In genomic region chr17:78236126-78236525, GRCm38 (mm10) we compare ENCODE assay signal across 20 mouse cellular contexts. TPM values are rescaled to one million over a fixed set of nuclear protein-coding genes. Genes with fewer than 3 reads are reported as not detected.
A peak's percentile ranks its signal among the peaks of the same experiment; 100 is the strongest.
DNase-seq lines count a peak whose midpoint lies in the region; ATAC-seq and TF ChIP-seq lines count a peak whose summit lies in the region.
"Had no signal": no experiment of that assay in that cellular context is flagged by ENCODE, and none has a peak within 500 bp of the region (broad histone marks: within the 10 kb centered on the region; RNA-seq: fewer than 3 reads in every experiment).

No protein-coding gene starts in this region.

- H3K36me3 ChIP-seq in intestine, embryonic 14.5 days (ENCODE audit: control insufficient read depth, insufficient read depth, low read length), result peaks cover 5% of the 10 kb centered on the region; the same call in 1 of the 2 replicates
- peaks cover 8% of the 10 kb centered on the region; the same call in 1 of the 2 replicates for H3K36me3 ChIP-seq in intestine, postnatal 0 days (ENCODE audit: control insufficient read depth, insufficient read depth)
- H3K36me3 ChIP-seq in liver, embryonic 13.5 days, result no peaks in the 10 kb centered on the region
- H3K36me3 ChIP-seq in forebrain, embryonic 11.5 days (ENCODE audit: control insufficient read depth, insufficient read depth, low read length), result no peaks in the 10 kb centered on the region; the same call in 1 of the 2 replicates
- H3K36me3 ChIP-seq: hindbrain, embryonic 15.5 days had no signal

- H3K4me1 ChIP-seq in intestine, embryonic 14.5 days (replicated peaks; ENCODE audit: control insufficient read depth, insufficient read depth, low read length), result no peaks in the 10 kb centered on the region
- H3K4me1 ChIP-seq in intestine, postnatal 0 days (replicated peaks; ENCODE audit: control insufficient read depth, insufficient read depth, low read length), result no peaks in the 10 kb centered on the region
- peaks cover 14% of the 10 kb centered on the region for H3K4me1 ChIP-seq in liver, embryonic 13.5 days (replicated peaks)
- no peaks in the 10 kb centered on the region for H3K4me1 ChIP-seq in forebrain, embryonic 11.5 days (replicated peaks; ENCODE audit: control insufficient read depth, insufficient read depth, low read length)

- no peak overlapping the region for H3K4me3 ChIP-seq in intestine, embryonic 14.5 days (ENCODE audit: low read depth, low read length)
- no peak overlapping the region for H3K4me3 ChIP-seq in intestine, postnatal 0 days (ENCODE audit: low read depth, low read length)
- no peak overlapping the region for H3K4me3 ChIP-seq in liver, embryonic 13.5 days (replicated peaks)
- H3K4me3 ChIP-seq in forebrain, embryonic 11.5 days (ENCODE audit: low read depth, low read length), result no peak overlapping the region
- H3K4me3 ChIP-seq: embryonic facial prominence, embryonic 13.5 days; gastrocnemius, adult 2 months; heart, embryonic 12.5 days; hindbrain, embryonic 15.5 days had no signal

- no peaks in the 10 kb centered on the region for H3K27me3 ChIP-seq in intestine, embryonic 14.5 days (replicated peaks; ENCODE audit: control insufficient read depth, insufficient read depth, low read length)
- H3K27me3 ChIP-seq in intestine, postnatal 0 days (replicated peaks; ENCODE audit: control insufficient read depth, insufficient read depth, low read length), result no peaks in the 10 kb centered on the region
- no peaks in the 10 kb centered on the region for H3K27me3 ChIP-seq in liver, embryonic 13.5 days
- H3K27me3 ChIP-seq in forebrain, embryonic 11.5 days (ENCODE audit: control insufficient read depth, insufficient read depth, low read length), result no peaks in the 10 kb centered on the region
- H3K27me3 ChIP-seq: CH12.LX; embryonic facial prominence, embryonic 13.5 days; heart, embryonic 12.5 days; hindbrain, embryonic 15.5 days had no signal

- H3K9me3 ChIP-seq in intestine, embryonic 14.5 days (ENCODE audit: control insufficient read depth, low read length), result no peaks in the 10 kb centered on the region
- H3K9me3 ChIP-seq in intestine, postnatal 0 days (ENCODE audit: control insufficient read depth), result no peaks in the 10 kb centered on the region
- H3K9me3 ChIP-seq in liver, embryonic 13.5 days (replicated peaks), result no peaks in the 10 kb centered on the region
- H3K9me3 ChIP-seq in forebrain, embryonic 11.5 days (ENCODE audit: control insufficient read depth, low read length), result no peaks in the 10 kb centered on the region
- H3K9me3 ChIP-seq: embryonic facial prominence, embryonic 13.5 days; heart, embryonic 12.5 days; hindbrain, embryonic 15.5 days had no signal

- H3K9ac ChIP-seq in intestine, embryonic 14.5 days (ENCODE audit: low read length), result no peak overlapping the region
- H3K9ac ChIP-seq in intestine, postnatal 0 days (ENCODE audit: low read depth, low read length), result no peak overlapping the region
- H3K9ac ChIP-seq in liver, embryonic 13.5 days, result no peak overlapping the region
- no peak overlapping the region for H3K9ac ChIP-seq in forebrain, embryonic 11.5 days (ENCODE audit: low read length)
- H3K9ac ChIP-seq: embryonic facial prominence, embryonic 13.5 days; heart, embryonic 12.5 days; hindbrain, embryonic 15.5 days had no signal

- ATAC-seq in intestine, embryonic 14.5 days (replicated peaks; ENCODE audit: low FRiP score, low TSS enrichment, low read depth), result no peak
- ATAC-seq in intestine, postnatal 0 days, result no peak
- ATAC-seq in liver, embryonic 13.5 days (ENCODE audit: low read depth), result peak; percentile 66
- no peak for ATAC-seq in forebrain, embryonic 11.5 days (replicated peaks; ENCODE audit: low FRiP score)
- ATAC-seq in megakaryocyte progenitor cell, adult 5-6 weeks (replicated peaks; ENCODE audit: poor library complexity), result no peak
- ATAC-seq: forebrain, embryonic 14.5 days had no signal

- no peak overlapping the region for H3K27ac ChIP-seq in intestine, embryonic 14.5 days (ENCODE audit: low read depth)
- H3K27ac ChIP-seq in intestine, postnatal 0 days (ENCODE audit: low read depth, low read length), result no peak overlapping the region
- H3K27ac ChIP-seq in liver, embryonic 13.5 days, result no peak overlapping the region
- H3K27ac ChIP-seq in forebrain, embryonic 11.5 days (ENCODE audit: low read depth, low read length), result no peak overlapping the region
- H3K27ac ChIP-seq: embryonic facial prominence, embryonic 13.5 days; gastrocnemius, adult 2 months; hindbrain, embryonic 15.5 days had no signal

- TF ChIP-seq CTCF in intestine, postnatal 0 days (IDR thresholded peaks at IDR 0.05; ENCODE audit: low read depth), result no peak

- WGBS in intestine, embryonic 14.5 days, result 88% methylated on average over 12 of the region's 12 CpGs
- WGBS in intestine, postnatal 0 days, result 71% methylated on average over 12 of the region's 12 CpGs
- WGBS in liver, embryonic 13.5 days (ENCODE audit: insufficient replicate concordance), result 48% methylated on average over 12 of the region's 12 CpGs
- 97% methylated on average over 12 of the region's 12 CpGs for WGBS in forebrain, embryonic 11.5 days

- peak; percentile 47 for DNase-seq in intestine, embryonic 14.5 days (ENCODE audit: low spot score)
- DNase-seq in induced T-regulatory cell, adult 2 months (ENCODE audit: low read depth), result peak; percentile 40
- DNase-seq in liver, embryonic 13.5 days, result no peak
- DNase-seq in forebrain, embryonic 11.5 days (ENCODE audit: low spot score), result no peak
- DNase-seq in cerebellum, adult 11 months, result no peak
- DNase-seq: adrenal gland, adult 2 months; adrenal gland, postnatal 25 days; B cell, adult 2 months; cerebellum, adult 9-10 months; cerebellum, postnatal 25 days; gastrocnemius, adult 2 months; gastrocnemius, postnatal 25 days; heart, postnatal 36 days had no signal

- no peak overlapping the region for H3K4me2 ChIP-seq in intestine, embryonic 14.5 days (ENCODE audit: low read length)
- no peak overlapping the region for H3K4me2 ChIP-seq in intestine, postnatal 0 days (replicated peaks; ENCODE audit: low read depth)
- 0 out of 2 replicates have a peak overlapping the region, but pooled peaks have one; percentile 1 for H3K4me2 ChIP-seq in liver, embryonic 13.5 days
- H3K4me2 ChIP-seq in forebrain, embryonic 11.5 days (ENCODE audit: low read depth, low read length, severe bottlenecking), result no peak overlapping the region
- H3K4me2 ChIP-seq: embryonic facial prominence, embryonic 13.5 days; heart, embryonic 12.5 days; hindbrain, embryonic 15.5 days had no signal

RNA-seq across cellular contexts. Expression of gene Crim1, which starts 36.1 kb away (rescaled TPM):
- polyA plus RNA-seq in intestine, embryonic 14.5 days (2014; fragmentation: Nextera tagmentation; extraction: Ambion mirVana), result 6.1 and 6.9 TPM in 2 replicates
- 7.7 and 9.0 TPM in 2 replicates for polyA plus RNA-seq in intestine, postnatal 0 days (2015; fragmentation: Nextera tagmentation; extraction: Ambion mirVana)
- polyA plus RNA-seq in liver, embryonic 13.5 days (2015; fragmentation: Nextera tagmentation; extraction: Ambion mirVana), result 0.56 and 0.82 TPM in 2 replicates
- 2.7 and 3.7 TPM in 2 replicates for polyA plus RNA-seq in forebrain, embryonic 11.5 days (2014; fragmentation: Nextera tagmentation; extraction: Ambion mirVana)
- 1.2 and 2.1 TPM in 2 replicates for total RNA-seq in megakaryocyte progenitor cell, adult 5-6 weeks (2015)
- 0.79 and 1.3 TPM in 2 replicates for total RNA-seq in megakaryocyte progenitor cell, adult 5-6 weeks (2017)

Comparison
In these comparisons a context has a peak if more than half of its experiments do, and no peak if none do; other contexts are left out.
1. DNase-seq: peak in intestine, embryonic 14.5 days (single experiment) and induced T-regulatory cell, adult 2 months (single experiment); none in liver, embryonic 13.5 days (single experiment), forebrain, embryonic 11.5 days (single experiment) and cerebellum, adult 11 months (single experiment).